Mouse (Mus musculus): ENCODE measurements around the gene Becn1. TPM values are rescaled to one million over a fixed set of nuclear protein-coding genes. Genes with fewer than 3 reads are reported as not detected.
A peak's percentile ranks its signal among the peaks of the same experiment; 100 is the strongest.

Becn1 gene
- polyA plus RNA-seq (2015; fragmentation: Nextera tagmentation; extraction: Ambion mirVana), result 128 and 130 TPM in 2 replicates

GRCm38 (mm10) chr11:101302004-101302798, at the start of gene Becn1:
Gene Becn1, minus strand, starts transcription at chr11:101302286.
- peak; percentile 94; the same call in 1 of the 2 replicates for ATAC-seq (ENCODE audit: extremely low read depth, insufficient number of reproducible peaks, low FRiP score, low TSS enrichment)
- Histone ChIP-seq H3K4me3 (peak within 1 kb of the TSS; percentile 98), H3K36me3 (peaks cover 31% of the 10 kb centered on the region), H3K27me3 (replicated peaks) (0 out of 2 replicates have a peak, but pooled peaks cover 5% of the 10 kb centered on the region), H3K9me3 (no peaks in the 10 kb centered on the region), H3K4me2 (peak within 1 kb of the TSS; percentile 100), H3K9ac (peak within 1 kb of the TSS; percentile 96), H3K4me1 (peaks cover 15% of the 10 kb centered on the region), H3K27ac (replicated peaks) (peak within 1 kb of the TSS; percentile 42)
- WGBS, result 5% methylated on average over 39 of the region's 39 CpGs

DNA sequence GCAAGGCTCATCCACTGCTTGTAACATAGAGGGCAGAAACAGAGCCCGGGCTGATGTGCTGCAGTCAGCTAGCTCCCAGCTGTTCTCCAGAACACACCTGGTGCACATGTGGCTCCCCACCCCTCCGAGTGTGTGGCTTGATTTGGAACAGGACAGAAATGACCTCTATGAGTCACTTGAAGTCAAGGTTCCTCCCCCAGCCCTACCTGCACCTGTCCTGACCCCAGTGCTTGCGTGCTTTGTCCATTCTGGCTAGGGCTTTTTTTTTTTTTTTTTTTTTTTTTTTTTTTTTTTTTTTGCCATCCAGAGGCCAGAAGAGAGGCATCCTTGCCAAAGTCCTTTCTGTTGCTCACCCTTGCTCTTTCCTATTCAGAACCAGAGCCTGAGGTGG, 49.6 kb upstream of the Becn1 start:
- no peaks in the 10 kb centered on the region for H3K27me3 ChIP-seq (replicated peaks)
- no peak overlapping the region for H3K4me2 ChIP-seq
- ATAC-seq (ENCODE audit: extremely low read depth, insufficient number of reproducible peaks, low FRiP score, low TSS enrichment), result no peak
- H3K4me1 ChIP-seq, result no peaks in the 10 kb centered on the region; the same call in 1 of the 2 replicates
- H3K4me3 ChIP-seq, result no peak overlapping the region
- 64% methylated on average over 3 of the region's 3 CpGs for WGBS
- H3K27ac ChIP-seq (replicated peaks), result no peak overlapping the region
- H3K36me3 ChIP-seq, result no peaks in the 10 kb centered on the region
- peaks cover 6% of the 10 kb centered on the region; the same call in 1 of the 2 replicates for H3K9me3 ChIP-seq
- H3K9ac ChIP-seq, result no peak overlapping the region

DNA sequence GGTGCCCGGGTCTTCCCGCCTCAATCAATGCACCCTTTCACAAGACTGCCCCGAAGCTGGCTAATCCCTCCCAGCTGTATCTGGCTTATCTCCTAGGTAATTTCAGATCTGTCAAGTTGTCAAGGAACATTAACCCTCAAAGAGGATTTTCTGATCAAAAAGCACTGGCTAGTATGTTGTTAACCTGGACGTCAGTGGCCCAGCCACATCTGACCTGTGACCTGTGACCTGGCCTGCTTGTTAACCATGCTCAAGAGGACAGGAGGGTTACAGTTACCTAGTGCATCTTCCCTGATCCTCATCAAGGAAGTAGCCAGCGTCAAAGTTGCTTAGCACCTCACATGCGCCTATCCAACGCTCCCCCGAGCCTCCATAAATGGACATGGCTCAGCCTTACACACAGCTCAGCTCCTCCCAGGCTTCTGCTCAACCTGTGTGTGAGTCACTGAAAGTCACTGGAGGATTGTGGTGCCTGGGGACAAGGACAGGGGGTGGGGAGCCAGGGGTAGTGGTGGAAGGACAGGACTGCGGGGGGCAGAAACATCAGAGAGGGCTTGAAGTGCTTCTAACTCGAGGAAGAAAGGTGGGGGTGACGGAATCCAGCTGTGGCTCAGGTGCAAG, 49.1 kb upstream of the Becn1 start:
- Histone ChIP-seq H3K9me3 (peaks cover 6% of the 10 kb centered on the region; the same call in 1 of the 2 replicates), H3K4me2 (no peak overlapping the region), H3K4me1 (no peaks in the 10 kb centered on the region; the same call in 1 of the 2 replicates), H3K27me3 (replicated peaks) (no peaks in the 10 kb centered on the region), H3K4me3 (no peak overlapping the region), H3K27ac (replicated peaks) (no peak overlapping the region), H3K9ac (no peak overlapping the region), H3K36me3 (no peaks in the 10 kb centered on the region)
- ATAC-seq (ENCODE audit: extremely low read depth, insufficient number of reproducible peaks, low FRiP score, low TSS enrichment), result no peak
- 50% methylated on average over 11 of the region's 11 CpGs for WGBS

GRCm38 (mm10) chr11:101349216-101349615, 47.1 kb upstream of the Becn1 start:
- Histone ChIP-seq H3K4me2 (no peak overlapping the region), H3K9ac (no peak overlapping the region), H3K27ac (replicated peaks) (no peak overlapping the region), H3K4me3 (no peak overlapping the region), H3K9me3 (peaks cover 6% of the 10 kb centered on the region; the same call in 1 of the 2 replicates), H3K27me3 (replicated peaks) (no peaks in the 10 kb centered on the region), H3K36me3 (no peaks in the 10 kb centered on the region), H3K4me1 (no peaks in the 10 kb centered on the region; the same call in 1 of the 2 replicates)
- ATAC-seq (ENCODE audit: extremely low read depth, insufficient number of reproducible peaks, low FRiP score, low TSS enrichment), result no peak
- 57% methylated on average over 3 of the region's 3 CpGs for WGBS

- ATAC-seq (ENCODE audit: extremely low read depth, insufficient number of reproducible peaks, low FRiP score, low TSS enrichment), result no peak
- H3K27ac ChIP-seq (replicated peaks), result no peak overlapping the region
- no peaks in the 10 kb centered on the region; the same call in 1 of the 2 replicates for H3K4me1 ChIP-seq
- no peak overlapping the region for H3K4me2 ChIP-seq
- H3K4me3 ChIP-seq, result no peak overlapping the region
- H3K36me3 ChIP-seq, result no peaks in the 10 kb centered on the region
- 51% methylated on average over 7 of the region's 7 CpGs for WGBS
- H3K9me3 ChIP-seq, result peaks cover 6% of the 10 kb centered on the region; the same call in 1 of the 2 replicates
- H3K9ac ChIP-seq, result no peak overlapping the region
- no peaks in the 10 kb centered on the region for H3K27me3 ChIP-seq (replicated peaks)
These were observed 46.7 kb upstream of the Becn1 start for GRCm38 (mm10) chr11:101348774-101349173.

- WGBS, result 68% methylated on average over 10 of the region's 10 CpGs
These were observed 45.1 kb upstream of the Becn1 start for GRCm38 (mm10) chr11:101347083-101347775.

DNA sequence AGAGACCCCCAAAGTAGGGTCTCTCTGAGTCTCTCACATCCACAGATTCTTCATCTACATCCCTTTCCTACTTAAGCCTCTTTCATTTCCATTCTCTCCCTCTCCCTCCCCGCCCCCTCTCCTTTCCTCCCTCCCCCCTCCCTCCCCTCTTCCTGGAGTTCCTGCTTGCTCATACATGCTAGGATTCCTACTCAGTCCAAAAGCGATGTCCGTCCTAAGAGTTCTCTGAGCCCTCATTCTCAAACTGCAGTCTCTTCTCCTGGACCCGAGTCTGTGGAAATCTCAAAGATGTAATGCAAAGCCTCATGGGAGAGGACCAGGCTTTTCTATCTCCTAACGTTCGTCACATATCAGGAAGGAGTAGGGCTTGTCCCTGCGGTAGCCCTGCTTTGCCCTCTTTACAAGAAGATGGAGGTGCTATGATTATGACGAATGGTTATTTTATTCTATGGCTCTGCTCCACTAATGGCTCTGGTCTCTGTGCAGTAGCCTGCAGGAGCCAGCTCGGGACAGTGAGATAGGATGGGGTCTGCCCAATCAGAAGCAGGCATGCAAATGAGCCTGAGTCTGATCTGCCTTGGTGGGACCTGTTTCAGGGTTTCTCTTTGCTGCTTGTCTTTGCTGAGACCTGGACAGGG, 36.2 kb upstream of the Becn1 start:
- H3K4me2 ChIP-seq, result peak overlapping the region; percentile 71
- 2% methylated on average over 9 of the region's 9 CpGs for WGBS
- H3K27me3 ChIP-seq (replicated peaks), result no peaks in the 10 kb centered on the region
- no peaks in the 10 kb centered on the region for H3K9me3 ChIP-seq
- H3K27ac ChIP-seq (replicated peaks), result peak overlapping the region; percentile 72
- H3K9ac ChIP-seq, result peak overlapping the region; percentile 68
- H3K36me3 ChIP-seq, result no peaks in the 10 kb centered on the region
- ATAC-seq (ENCODE audit: extremely low read depth, insufficient number of reproducible peaks, low FRiP score, low TSS enrichment), result peak; percentile 75; the same call in 1 of the 2 replicates
- H3K4me3 ChIP-seq, result peak overlapping the region; percentile 41
- peaks cover 24% of the 10 kb centered on the region for H3K4me1 ChIP-seq

More at GRCm38 (mm10) chr11:101347083-101347775, 45.1 kb upstream of the Becn1 start:
- no peaks in the 10 kb centered on the region for H3K36me3 ChIP-seq
- H3K9me3 ChIP-seq, result peaks cover 6% of the 10 kb centered on the region; the same call in 1 of the 2 replicates
- no peak overlapping the region for H3K27ac ChIP-seq (replicated peaks)
- H3K4me3 ChIP-seq, result no peak overlapping the region
- no peaks in the 10 kb centered on the region for H3K27me3 ChIP-seq (replicated peaks)
- no peak for ATAC-seq (ENCODE audit: extremely low read depth, insufficient number of reproducible peaks, low FRiP score, low TSS enrichment)
- H3K9ac ChIP-seq, result no peak overlapping the region
- no peak overlapping the region for H3K4me2 ChIP-seq
- H3K4me1 ChIP-seq, result no peaks in the 10 kb centered on the region; the same call in 1 of the 2 replicates

- no peak overlapping the region for H3K27ac ChIP-seq (replicated peaks)
- H3K9me3 ChIP-seq, result no peaks in the 10 kb centered on the region
- H3K27me3 ChIP-seq (replicated peaks), result no peaks in the 10 kb centered on the region
- no peaks in the 10 kb centered on the region for H3K36me3 ChIP-seq
- peaks cover 27% of the 10 kb centered on the region for H3K4me1 ChIP-seq
- H3K4me2 ChIP-seq, result no peak overlapping the region
- no peak overlapping the region for H3K4me3 ChIP-seq
- ATAC-seq (ENCODE audit: extremely low read depth, insufficient number of reproducible peaks, low FRiP score, low TSS enrichment), result no peak
- no peak overlapping the region for H3K9ac ChIP-seq
- WGBS, result 76% methylated on average over 9 of the region's 9 CpGs
These were observed 33.6 kb upstream of the Becn1 start for GRCm38 (mm10) chr11:101335685-101336084.

- Histone ChIP-seq H3K9ac (no peak overlapping the region), H3K4me3 (no peak overlapping the region), H3K4me1 (peaks cover 32% of the 10 kb centered on the region), H3K4me2 (no peak overlapping the region), H3K27me3 (replicated peaks) (no peaks in the 10 kb centered on the region), H3K27ac (replicated peaks) (no peak overlapping the region), H3K9me3 (no peaks in the 10 kb centered on the region), H3K36me3 (no peaks in the 10 kb centered on the region)
- WGBS, result 20% methylated on average over 6 of the region's 6 CpGs
- ATAC-seq (ENCODE audit: extremely low read depth, insufficient number of reproducible peaks, low FRiP score, low TSS enrichment), result no peak
These were observed 32.4 kb upstream of the Becn1 start for GRCm38 (mm10) chr11:101334516-101334915.

GRCm38 (mm10) chr11:101334023-101334422, 31.9 kb upstream of the Becn1 start:
- Histone ChIP-seq H3K4me3 (no peak overlapping the region), H3K4me2 (no peak overlapping the region), H3K27me3 (replicated peaks) (no peaks in the 10 kb centered on the region), H3K9me3 (no peaks in the 10 kb centered on the region), H3K9ac (no peak overlapping the region), H3K36me3 (no peaks in the 10 kb centered on the region), H3K27ac (replicated peaks) (no peak overlapping the region), H3K4me1 (peaks cover 36% of the 10 kb centered on the region)
- WGBS, result 48% methylated on average over 10 of the region's 10 CpGs
- no peak for ATAC-seq (ENCODE audit: extremely low read depth, insufficient number of reproducible peaks, low FRiP score, low TSS enrichment)

GRCm38 (mm10) chr11:101332537-101332936, 30.5 kb upstream of the Becn1 start:
- WGBS, result 65% methylated on average over 3 of the region's 3 CpGs
- H3K4me1 ChIP-seq, result peaks cover 34% of the 10 kb centered on the region
- H3K27ac ChIP-seq (replicated peaks), result no peak overlapping the region
- H3K4me2 ChIP-seq, result no peak overlapping the region
- no peaks in the 10 kb centered on the region for H3K36me3 ChIP-seq
- no peaks in the 10 kb centered on the region for H3K27me3 ChIP-seq (replicated peaks)
- no peaks in the 10 kb centered on the region for H3K9me3 ChIP-seq
- H3K9ac ChIP-seq, result no peak overlapping the region
- no peak overlapping the region for H3K4me3 ChIP-seq
- ATAC-seq (ENCODE audit: extremely low read depth, insufficient number of reproducible peaks, low FRiP score, low TSS enrichment), result no peak

Data from heart, embryonic 13.5 days (tissue).